Mouse (Mus musculus) forebrain, embryonic 12.5 days (tissue): ENCODE data around the gene Gm44. TPM values are rescaled to one million over a fixed set of nuclear protein-coding genes. Genes with fewer than 3 reads are reported as not detected.
"Not testable (repeated sequence)": the region's sequence is repeated elsewhere in the genome, so short reads cannot be mapped to it uniquely, and the experiment has no call there.

Source experiments
- ATAC-seq: fragments of 200-750 bp; cut with Nextera tagmentation; 2 replicates; pipeline ENCODE4 v1.8.0; 2017; ENCODE audit warnings: moderate TSS enrichment; ENCODE audit not compliant: low FRiP score
- H3K27ac ChIP-seq: fragments of 300-500 bp; sonication (generic); 2 replicates; pipeline ENCODE4 v1.5.1; 2016; ENCODE audit warnings: mild to moderate bottlenecking
- H3K27me3 ChIP-seq: fragments of 300-500 bp; sonication (generic); 2 replicates; pipeline ENCODE4 v1.6.1; 2016; ENCODE audit warnings: mild to moderate bottlenecking
- H3K36me3 ChIP-seq: fragments of 300-500 bp; sonication (generic); replicated peaks from 2 replicates; pipeline ENCODE4 v1.6.1; 2016; ENCODE audit warnings: mild to moderate bottlenecking
- H3K4me1 ChIP-seq: fragments of 300-500 bp; sonication (generic); 2 replicates; pipeline ENCODE4 v1.6.1; 2016
- H3K4me2 ChIP-seq: fragments of 300-500 bp; sonication (generic); 2 replicates; pipeline ENCODE4 v1.6.1; 2016; ENCODE audit warnings: mild to moderate bottlenecking, moderate library complexity
- H3K4me3 ChIP-seq: fragments of 300-500 bp; sonication (generic); replicated peaks from 2 replicates; pipeline ENCODE4 v1.5.1; 2016; ENCODE audit warnings: mild to moderate bottlenecking
- H3K9ac ChIP-seq: fragments of 300-500 bp; sonication (generic); 2 replicates; pipeline ENCODE4 v1.6.1; 2016; ENCODE audit warnings: mild to moderate bottlenecking
- H3K9me3 ChIP-seq: fragments of 300-500 bp; sonication (generic); 2 replicates; pipeline ENCODE4 v1.6.1; 2016
- WGBS: fragments of 180-500 bp; shearing (Covaris S2); methylation state at CpG from one replicate; pipeline ENCODE4 v1.1.7; 2016; 5-methylcytosine and 5-hydroxymethylcytosine counted together
- polyA plus RNA-seq: library from polyadenylated mRNA; unstranded; fragments of >200 nt; fragmentation: Nextera tagmentation; extraction: Ambion mirVana; gene quantifications from 2 replicates; pipeline ENCODE4 v1.2.1, GENCODE M21; 2016

The Gm44 gene
- polyA plus RNA-seq, result not detected in 2 replicates

DNA sequence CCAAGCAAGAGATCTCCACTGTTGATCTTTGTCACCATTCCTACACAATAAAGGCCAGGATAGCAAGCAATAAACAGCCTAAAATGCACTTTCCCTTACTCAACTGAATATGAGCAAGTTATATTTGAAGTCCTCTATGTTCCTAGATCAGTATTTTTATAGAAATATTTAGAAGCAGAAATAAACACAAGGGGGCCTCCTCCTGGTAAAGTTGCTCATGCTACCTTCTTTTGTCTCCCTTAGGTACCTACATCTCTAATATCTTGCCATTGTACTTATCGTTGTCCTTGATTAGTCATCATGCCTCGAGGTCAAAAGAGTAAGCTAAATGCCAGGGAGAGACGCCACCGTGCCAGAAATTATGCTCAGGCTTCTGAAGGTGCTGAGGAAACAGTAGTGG is at the start of gene Gm44:
TSS of gene Gm44 (plus strand) at position 301 of the 400 bp plus-strand sequence.
- Histone ChIP-seq H3K4me2 (no peak within 1 kb of the TSS), H3K4me3 (no peak within 1 kb of the TSS), H3K4me1 (no peaks in the 10 kb centered on the region), H3K36me3 (no peaks in the 10 kb centered on the region), H3K9ac (no peak within 1 kb of the TSS), H3K27ac (no peak within 1 kb of the TSS), H3K27me3 (no peaks in the 10 kb centered on the region), H3K9me3 (no peaks in the 10 kb centered on the region)
- no peak for ATAC-seq
- 91% methylated on average over 4 of the region's 4 CpGs for whole genome bisulfite sequencing

DNA sequence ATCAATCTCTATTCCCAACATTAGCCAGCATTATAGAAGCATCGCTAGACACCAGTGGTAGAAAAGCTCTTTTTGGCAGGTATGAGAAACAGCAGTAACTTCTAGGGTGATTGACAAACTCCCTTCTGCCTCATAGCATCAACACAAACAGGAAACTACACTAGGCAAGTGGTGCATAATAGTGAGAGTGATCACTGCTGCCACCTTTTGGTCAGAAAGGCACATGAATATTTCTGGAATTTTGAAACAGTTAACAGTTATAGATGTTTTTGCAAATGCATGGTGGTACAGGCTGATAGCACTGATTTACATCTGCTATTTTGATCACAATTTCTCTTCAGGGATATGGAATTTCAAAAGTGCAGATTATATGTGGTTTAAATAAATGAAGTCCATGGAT is 36.0 kb downstream of the Gm44 start:
- Histone ChIP-seq H3K27me3 (no peaks in the 10 kb centered on the region), H3K9me3 (no peaks in the 10 kb centered on the region), H3K4me2 (no peak overlapping the region), H3K4me1 (no peaks in the 10 kb centered on the region), H3K27ac (no peak overlapping the region), H3K4me3 (no peak overlapping the region), H3K9ac (no peak overlapping the region), H3K36me3 (no peaks in the 10 kb centered on the region)
- 74% methylated on average over 1 of the region's 1 CpGs for WGBS
- ATAC-seq, result no peak

DNA sequence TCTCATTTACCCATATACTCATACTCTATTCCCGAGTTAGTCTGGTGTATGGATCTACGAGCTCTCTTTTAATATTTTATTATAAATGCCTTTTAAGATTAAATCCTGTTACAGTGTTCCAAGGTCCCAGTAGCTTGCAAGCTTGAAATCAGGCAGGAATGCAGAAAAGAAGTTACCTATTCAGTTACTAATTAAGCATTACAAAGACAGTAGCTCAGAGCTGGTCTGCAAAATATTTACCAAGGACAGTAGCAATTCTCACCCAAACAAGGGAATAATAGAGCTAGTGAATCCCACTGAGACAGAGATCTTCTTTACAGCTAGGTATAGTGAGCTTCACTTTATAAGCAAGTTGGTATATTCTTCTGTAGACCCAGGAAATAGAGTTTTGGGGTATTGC is 46.3 kb downstream of the Gm44 start:
- ATAC-seq, H3K27ac ChIP-seq, H3K9ac ChIP-seq, H3K36me3 ChIP-seq, H3K27me3 ChIP-seq, H3K4me1 ChIP-seq, H3K4me3 ChIP-seq, H3K4me2 ChIP-seq, H3K9me3 ChIP-seq: not testable (repeated sequence)
- 76% methylated on average over 2 of the region's 2 CpGs for WGBS
